Mouse (Mus musculus): Measurements from ENCODE around the gene Fpgt.

Fpgt gene

GRCm38 (mm10) chr3:155093116-155093956 is at the start of gene Fpgt, which contains the start of gene Lrriq3:
Fpgt (minus strand) TSS chr3:155093403.
Lrriq3 (plus strand) TSS chr3:155093434.
- DNase-seq: peak; percentile 92

- peak; percentile 22 for DNase-seq
These were observed 47.8 kb upstream of the Fpgt start for GRCm38 (mm10) chr3:155141047-155141446.

GRCm38 (mm10) chr3:155137737-155138136 is 44.5 kb upstream of the Fpgt start:
- no peak for DNase-seq

- no peak for DNase-seq
These were observed 12.8 kb upstream of the Fpgt start for GRCm38 (mm10) chr3:155105957-155106356.

GRCm38 (mm10) chr3:155099266-155099665 is 6.1 kb upstream of the Fpgt start:
- DNase-seq: peak; percentile 51

- no peak for DNase-seq
These were observed 1.1 kb downstream of the Fpgt start for GRCm38 (mm10) chr3:155092081-155092480.

- no peak for DNase-seq
These were observed 15.3 kb downstream of the Fpgt start for GRCm38 (mm10) chr3:155077908-155078307.

- DNase-seq: no peak
These were observed 33.8 kb downstream of the Fpgt start for GRCm38 (mm10) chr3:155059449-155059822.

GRCm38 (mm10) chr3:155058800-155059448 is 34.3 kb downstream of the Fpgt start:
- DNase-seq: no peak

GRCm38 (mm10) chr3:155057566-155057965 is 35.6 kb downstream of the Fpgt start:
- DNase-seq: no peak

- DNase-seq: no peak
These were observed 36.6 kb downstream of the Fpgt start for GRCm38 (mm10) chr3:155056606-155057005.

- DNase-seq: no peak
These were observed 37.8 kb downstream of the Fpgt start, which contains the start of gene Tnni3k for GRCm38 (mm10) chr3:155055231-155055916. Tnni3k (minus strand) TSS chr3:155055407.

GRCm38 (mm10) chr3:155053189-155053588 is 40.0 kb downstream of the Fpgt start:
- no peak for DNase-seq

- DNase-seq: peak; percentile 5
These were observed 41.2 kb downstream of the Fpgt start for GRCm38 (mm10) chr3:155052021-155052420.

GRCm38 (mm10) chr3:155039012-155039836 is 54.0 kb downstream of the Fpgt start:
- DNase-seq: no peak
